Mouse (Mus musculus) ES-Bruce4 (cell line): ENCODE results near the gene Myom1. TPM values are rescaled to one million over a fixed set of nuclear protein-coding genes. Genes with fewer than 3 reads are reported as not detected.
"Not testable (repeated sequence)": the region's sequence is repeated elsewhere in the genome, so short reads cannot be mapped to it uniquely, and the experiment has no call there.

Experiments
- H3K27ac ChIP-seq: 2 replicates; pipeline ENCODE4 v1.5.1; 2012; ENCODE audit warnings: low read length, inconsistent platforms; ENCODE audit not compliant: insufficient read depth
- H3K27me3 ChIP-seq: 2 replicates; pipeline ENCODE4 v1.6.1; 2012; ENCODE audit warnings: mild to moderate bottlenecking, low read length, inconsistent platforms; ENCODE audit not compliant: control insufficient read depth, poor library complexity, insufficient read depth, severe bottlenecking
- H3K36me3 ChIP-seq: 2 replicates; pipeline ENCODE4 v1.6.1; 2012; ENCODE audit warnings: inconsistent platforms, mild to moderate bottlenecking, low read length, moderate library complexity; ENCODE audit not compliant: control insufficient read depth, poor library complexity, insufficient read depth, severe bottlenecking
- H3K4me1 ChIP-seq: one replicate; pipeline ENCODE4 v1.8.1; 2011; ENCODE audit warnings: low read length; ENCODE audit not compliant: control insufficient read depth, insufficient read depth
- H3K4me3 ChIP-seq: 2 replicates; pipeline ENCODE4 v1.5.1; 2011; ENCODE audit warnings: low read depth, mild to moderate bottlenecking, low read length
- H3K9ac ChIP-seq: 2 replicates; pipeline ENCODE4 v1.6.1; 2012; ENCODE audit warnings: low read depth, mild to moderate bottlenecking, inconsistent platforms; ENCODE audit not compliant: poor library complexity, severe bottlenecking
- H3K9me3 ChIP-seq: replicated peaks from 2 replicates; pipeline ENCODE4 v1.6.1; 2012; ENCODE audit warnings: mild to moderate bottlenecking, low read length, inconsistent platforms; ENCODE audit not compliant: control insufficient read depth, poor library complexity, insufficient read depth, severe bottlenecking
- CTCF ChIP-seq: IDR thresholded peaks from one replicate; pipeline ENCODE4 v1.8.1; 2011; ENCODE audit warnings: low read depth, low read length
- EP300 ChIP-seq: IDR thresholded peaks from 2 replicates; pipeline ENCODE4 v1.6.1; 2011; ENCODE audit warnings: low read depth, low read length; ENCODE audit not compliant: insufficient read depth
- POLR2A ChIP-seq: IDR thresholded peaks from one replicate; pipeline ENCODE4 v1.8.1; 2011; ENCODE audit warnings: low read length; ENCODE audit not compliant: insufficient read depth
- polyA plus RNA-seq: library from polyadenylated mRNA; stranded (reverse); fragments of >200 nt; gene quantifications from 2 replicates; pipeline ENCODE4 v1.2.4, GENCODE M21; 2011; ENCODE audit warnings: low read depth; ENCODE audit not compliant: missing spikeins, insufficient read depth, insufficient read length

The Myom1 gene
- 2.3 and 2.8 TPM in 2 replicates for polyA plus RNA-seq

GRCm38 (mm10) chr17:71002081-71002743, at the start of gene Myom1:
Myom1 (plus strand) TSS chr17:71002633.
- peak within 1 kb of the TSS; percentile 99 for H3K9ac ChIP-seq
- peaks cover 2% of the 10 kb centered on the region for H3K4me1 ChIP-seq
- H3K4me3 ChIP-seq, result peak within 1 kb of the TSS; percentile 99
- no peaks in the 10 kb centered on the region for H3K9me3 ChIP-seq
- 0 out of 2 replicates have a peak, but pooled peaks cover 4% of the 10 kb centered on the region for H3K36me3 ChIP-seq
- no peaks in the 10 kb centered on the region for H3K27me3 ChIP-seq
- peak within 1 kb of the TSS; percentile 64 for H3K27ac ChIP-seq
- TF ChIP-seq EP300, result 0 out of 2 replicates have a peak, but pooled peaks have one; percentile 5
- TF ChIP-seq POLR2A, result peak; percentile 62
- no peak for TF ChIP-seq CTCF

DNA sequence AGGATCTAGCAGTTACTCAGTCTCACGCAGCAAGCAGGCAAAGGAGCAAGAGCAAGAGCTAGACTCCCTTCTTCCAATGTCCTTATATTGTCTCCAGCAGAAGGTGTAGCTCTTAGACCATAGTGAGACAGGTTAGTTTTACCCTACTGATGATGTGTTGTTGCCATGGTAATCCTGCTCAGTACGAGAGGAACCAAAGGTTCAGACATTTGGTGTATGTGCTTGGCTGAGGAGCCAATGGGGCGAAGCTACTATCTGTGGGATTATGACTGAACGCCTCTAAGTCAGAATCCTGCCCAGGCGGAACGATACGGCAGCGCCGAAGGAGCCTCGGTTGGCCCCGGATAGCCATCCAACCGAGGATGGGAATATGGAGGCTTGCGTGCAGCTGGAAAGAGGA, 38.9 kb upstream of the Myom1 start:
- not testable (repeated sequence) for H3K9me3 ChIP-seq, H3K4me1 ChIP-seq, H3K4me3 ChIP-seq, H3K27me3 ChIP-seq, H3K36me3 ChIP-seq, H3K9ac ChIP-seq, H3K27ac ChIP-seq

- H3K4me1 ChIP-seq, result no peaks in the 10 kb centered on the region
- H3K27ac ChIP-seq, result no peak overlapping the region
- no peaks in the 10 kb centered on the region for H3K27me3 ChIP-seq
- H3K36me3 ChIP-seq, result no peaks in the 10 kb centered on the region
- no peak overlapping the region for H3K9ac ChIP-seq
- TF ChIP-seq EP300 (no peak), CTCF (no peak), POLR2A (no peak)
- no peak overlapping the region for H3K4me3 ChIP-seq
- H3K9me3 ChIP-seq, result no peaks in the 10 kb centered on the region
These were observed 37.2 kb upstream of the Myom1 start for GRCm38 (mm10) chr17:70965281-70965680.

DNA sequence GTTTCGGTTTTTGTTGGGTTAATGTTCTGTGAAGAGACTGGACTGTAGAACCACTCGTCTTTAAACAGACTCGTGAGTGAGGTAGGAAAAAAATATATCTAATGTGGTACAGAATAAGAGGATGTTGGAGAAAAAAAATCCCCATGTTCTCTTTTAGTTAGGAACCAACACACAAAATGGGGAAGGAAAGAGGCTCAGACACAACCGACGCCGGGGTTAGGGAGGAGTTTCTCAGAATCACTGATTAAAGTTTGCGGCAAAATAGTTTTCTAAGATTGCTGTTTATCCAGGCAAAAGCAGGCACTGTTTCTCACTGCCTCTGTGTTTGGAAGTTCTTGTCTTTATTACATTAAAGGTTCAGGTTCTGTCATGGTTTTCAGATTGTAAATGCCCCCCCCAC, 36.3 kb upstream of the Myom1 start:
- Histone ChIP-seq H3K4me1 (no peaks in the 10 kb centered on the region), H3K9me3 (no peaks in the 10 kb centered on the region), H3K27ac (no peak overlapping the region), H3K9ac (no peak overlapping the region), H3K36me3 (no peaks in the 10 kb centered on the region), H3K4me3 (no peak overlapping the region), H3K27me3 (no peaks in the 10 kb centered on the region)
- TF ChIP-seq POLR2A (no peak), CTCF (no peak), EP300 (no peak)

- TF ChIP-seq EP300 (no peak), POLR2A (no peak), CTCF (no peak)
- H3K9ac ChIP-seq, result no peak overlapping the region
These were observed 35.2 kb upstream of the Myom1 start for GRCm38 (mm10) chr17:70967191-70967590.

DNA sequence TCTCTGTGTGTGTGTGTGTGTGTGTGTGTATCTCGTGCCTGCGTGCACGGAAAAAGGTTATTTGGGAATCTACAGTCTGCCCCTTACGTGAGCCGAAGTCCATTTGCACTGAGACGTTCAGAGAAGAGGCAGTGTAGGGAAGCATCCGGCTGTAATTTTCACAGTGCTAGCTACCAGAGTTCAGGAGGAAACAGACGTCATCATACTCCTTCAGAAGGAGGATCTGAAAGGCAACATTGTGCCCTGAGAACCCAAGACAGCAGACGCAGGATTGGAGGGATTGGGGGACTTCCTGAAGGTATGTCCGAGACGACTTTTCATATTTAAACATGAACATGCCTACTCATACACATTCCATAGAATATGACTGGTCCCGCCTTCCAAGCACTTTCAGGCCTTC, 34.8 kb upstream of the Myom1 start:
- Histone ChIP-seq H3K27me3 (no peaks in the 10 kb centered on the region), H3K9me3 (no peaks in the 10 kb centered on the region), H3K27ac (no peak overlapping the region), H3K4me1 (no peaks in the 10 kb centered on the region), H3K9ac (no peak overlapping the region), H3K36me3 (no peaks in the 10 kb centered on the region), H3K4me3 (no peak overlapping the region)
- TF ChIP-seq POLR2A (no peak), CTCF (no peak)

More at GRCm38 (mm10) chr17:70967191-70967590, 35.2 kb upstream of the Myom1 start:
- Histone ChIP-seq H3K4me1 (no peaks in the 10 kb centered on the region), H3K27ac (no peak overlapping the region), H3K9me3 (no peaks in the 10 kb centered on the region), H3K36me3 (no peaks in the 10 kb centered on the region), H3K27me3 (no peaks in the 10 kb centered on the region), H3K4me3 (no peak overlapping the region)
